ENCODE assay signal across 8 mouse cellular contexts in the genomic region with DNA sequence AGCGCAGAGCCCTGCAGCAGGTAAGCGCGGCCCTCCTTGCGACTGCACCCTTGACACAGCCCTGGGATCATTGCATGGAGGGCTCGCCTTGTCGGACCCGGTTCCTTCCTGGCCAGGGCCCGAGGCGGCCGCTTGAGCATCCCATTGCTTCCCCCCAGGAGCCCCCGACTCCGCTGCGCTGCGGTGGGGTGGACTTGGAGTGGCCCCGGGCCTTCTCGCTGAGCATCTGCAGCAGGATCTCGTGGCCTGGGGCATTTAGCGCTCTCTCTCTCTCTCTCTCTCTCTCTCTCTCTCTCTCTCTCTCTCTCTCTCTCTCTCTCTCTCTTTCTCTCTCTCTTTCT. TPM values are rescaled to one million over a fixed set of nuclear protein-coding genes. Genes with fewer than 3 reads are reported as not detected.
DNase-seq lines count a peak whose midpoint lies in the region; ATAC-seq lines count a peak whose summit lies in the region.

No protein-coding gene starts in this region.

- peak overlapping the region; percentile 68 for H3K9ac ChIP-seq in lung, embryonic 16.5 days (ENCODE audit: low read length)
- peak overlapping the region; percentile 85 for H3K9ac ChIP-seq in neural tube, embryonic 15.5 days (replicated peaks)

- no peaks in the 10 kb centered on the region for H3K9me3 ChIP-seq in lung, embryonic 16.5 days (ENCODE audit: control insufficient read depth, low read length)
- H3K9me3 ChIP-seq in forebrain, embryonic 10.5 days, result no peaks in the 10 kb centered on the region
- no peaks in the 10 kb centered on the region for H3K9me3 ChIP-seq in limb, embryonic 10.5 days (replicated peaks)
- H3K9me3 ChIP-seq in neural tube, embryonic 15.5 days (replicated peaks), result no peaks in the 10 kb centered on the region

- no peak for ATAC-seq in lung, embryonic 16.5 days (ENCODE audit: low read depth)
- ATAC-seq in neural tube, embryonic 15.5 days (ENCODE audit: low FRiP score), result no peak; the same call in 1 of the 2 replicates

- peak overlapping the region; percentile 70 for H3K4me3 ChIP-seq in lung, embryonic 16.5 days (ENCODE audit: low read length)
- H3K4me3 ChIP-seq in forebrain, embryonic 10.5 days, result peak overlapping the region; percentile 88
- H3K4me3 ChIP-seq in limb, embryonic 10.5 days, result peak overlapping the region; percentile 88
- H3K4me3 ChIP-seq in neural tube, embryonic 15.5 days (replicated peaks), result peak overlapping the region; percentile 94

- H3K27me3 ChIP-seq in lung, embryonic 16.5 days (ENCODE audit: control insufficient read depth, insufficient read depth, low read depth, low read length), result no peaks in the 10 kb centered on the region
- H3K27me3 ChIP-seq in forebrain, embryonic 10.5 days (ENCODE audit: poor library complexity, severe bottlenecking), result no peaks in the 10 kb centered on the region
- no peaks in the 10 kb centered on the region for H3K27me3 ChIP-seq in limb, embryonic 10.5 days (ENCODE audit: low read depth, poor library complexity, severe bottlenecking)
- H3K27me3 ChIP-seq in neural tube, embryonic 15.5 days (replicated peaks), result no peaks in the 10 kb centered on the region

- WGBS in lung, embryonic 16.5 days, result under 1% methylated on average over 18 of the region's 18 CpGs
- 2% methylated on average over 18 of the region's 18 CpGs for WGBS in forebrain, embryonic 10.5 days
- under 1% methylated on average over 18 of the region's 18 CpGs for WGBS in limb, embryonic 10.5 days
- 0% methylated on average over 17 of the region's 18 CpGs for WGBS in neural tube, embryonic 15.5 days

- no peak for DNase-seq in lung, postnatal 25 days (ENCODE audit: low spot score)
- no peak for DNase-seq in forebrain, embryonic 10.5 days (ENCODE audit: extremely low spot score, low spot score)
- DNase-seq in limb, embryonic 10.5 days (ENCODE audit: low spot score), result no peak
- no peak for DNase-seq in left cerebral cortex, adult 8-10 months (ENCODE audit: low spot score in 2 of 2)
- DNase-seq in adrenal gland, postnatal 25 days, result no peak
- DNase-seq in kidney, adult 8-10 months, result no peak

- H3K36me3 ChIP-seq in lung, embryonic 16.5 days (ENCODE audit: control insufficient read depth, insufficient read depth, low read length), result no peaks in the 10 kb centered on the region
- peaks cover 17% of the 10 kb centered on the region for H3K36me3 ChIP-seq in forebrain, embryonic 10.5 days (replicated peaks)
- H3K36me3 ChIP-seq in limb, embryonic 10.5 days, result peaks cover 9% of the 10 kb centered on the region; the same call in 1 of the 2 replicates
- H3K36me3 ChIP-seq in neural tube, embryonic 15.5 days, result peaks cover 8% of the 10 kb centered on the region

- H3K4me2 ChIP-seq in lung, embryonic 16.5 days (ENCODE audit: low read depth, low read length), result peak overlapping the region; percentile 59
- peak overlapping the region; percentile 80 for H3K4me2 ChIP-seq in neural tube, embryonic 15.5 days

- H3K27ac ChIP-seq in lung, embryonic 16.5 days (ENCODE audit: low read length), result no peak overlapping the region
- H3K27ac ChIP-seq in forebrain, embryonic 10.5 days, result peak overlapping the region; percentile 85
- peak overlapping the region; percentile 88 for H3K27ac ChIP-seq in limb, embryonic 10.5 days
- H3K27ac ChIP-seq in neural tube, embryonic 15.5 days (replicated peaks), result peak overlapping the region; percentile 69

- H3K4me1 ChIP-seq in lung, embryonic 16.5 days (replicated peaks; ENCODE audit: control insufficient read depth, insufficient read depth, low read length), result peaks cover 7% of the 10 kb centered on the region
- H3K4me1 ChIP-seq in forebrain, embryonic 10.5 days, result peaks cover 22% of the 10 kb centered on the region
- H3K4me1 ChIP-seq in limb, embryonic 10.5 days, result peaks cover 16% of the 10 kb centered on the region
- H3K4me1 ChIP-seq in neural tube, embryonic 15.5 days, result peaks cover 22% of the 10 kb centered on the region

RNA-seq across cellular contexts. Expression of gene Armc9, which starts 0.2 kb away (rescaled TPM):
- 19.0 and 20.5 TPM in 2 replicates for polyA plus RNA-seq in lung, embryonic 16.5 days (2015; fragmentation: Nextera tagmentation; extraction: Ambion mirVana)
- 38.4 and 38.7 TPM in 2 replicates for polyA plus RNA-seq in forebrain, embryonic 10.5 days (2016; fragmentation: Nextera tagmentation; extraction: Ambion mirVana)
- 34.6 and 37.3 TPM in 2 replicates for polyA plus RNA-seq in limb, embryonic 10.5 days (2016; fragmentation: Nextera tagmentation; extraction: Ambion mirVana)
- 35.5 and 35.9 TPM in 2 replicates for polyA plus RNA-seq in neural tube, embryonic 15.5 days (2015; fragmentation: Nextera tagmentation; extraction: Ambion mirVana)
- total RNA-seq in left cerebral cortex, adult 8-10 months (2022), result 10 to 100 TPM; 36.7 to 41.4 (median 38.8) TPM
- total RNA-seq in adrenal gland, postnatal 25 days (2021), result 12.4 and 13.0 TPM in 2 replicates

RNA-seq across cellular contexts. Expression of gene Gm21972, which starts 21.4 kb away (rescaled TPM):
- not detected in 2 replicates for polyA plus RNA-seq in lung, embryonic 16.5 days (2015; fragmentation: Nextera tagmentation; extraction: Ambion mirVana)
- 0.20 TPM in 1 of 2 replicates, not detected in the other for polyA plus RNA-seq in forebrain, embryonic 10.5 days (2016; fragmentation: Nextera tagmentation; extraction: Ambion mirVana)
- not detected in 2 replicates for polyA plus RNA-seq in limb, embryonic 10.5 days (2016; fragmentation: Nextera tagmentation; extraction: Ambion mirVana)
- 1.2 TPM in 1 of 2 replicates, not detected in the other for polyA plus RNA-seq in neural tube, embryonic 15.5 days (2015; fragmentation: Nextera tagmentation; extraction: Ambion mirVana)
- total RNA-seq in left cerebral cortex, adult 8-10 months (2022), result 1 to 10 TPM; 2.2 to 6.9 (median 5.0) TPM
- total RNA-seq in adrenal gland, postnatal 25 days (2021), result 1.5 and 4.6 TPM in 2 replicates

RNA-seq across cellular contexts. Expression of gene Htr2b, which starts 43.0 kb away (rescaled TPM):
- 0.29 and 0.49 TPM in 2 replicates for polyA plus RNA-seq in lung, embryonic 16.5 days (2015; fragmentation: Nextera tagmentation; extraction: Ambion mirVana)
- polyA plus RNA-seq in forebrain, embryonic 10.5 days (2016; fragmentation: Nextera tagmentation; extraction: Ambion mirVana), result 0.18 and 0.19 TPM in 2 replicates
- polyA plus RNA-seq in limb, embryonic 10.5 days (2016; fragmentation: Nextera tagmentation; extraction: Ambion mirVana), result 0.28 and 0.50 TPM in 2 replicates
- 0.12 and 0.66 TPM in 2 replicates for polyA plus RNA-seq in neural tube, embryonic 15.5 days (2015; fragmentation: Nextera tagmentation; extraction: Ambion mirVana)
- under 1 TPM in 1 of 4 experiments, not detected in 3; 0.98 TPM for total RNA-seq in left cerebral cortex, adult 8-10 months (2022)
- 0.21 TPM in 1 of 2 replicates, not detected in the other for total RNA-seq in adrenal gland, postnatal 25 days (2021)
